Mouse (Mus musculus) testis, adult 2 months (tissue): ENCODE data around the gene Zfyve19.

Experiments used
- CTCF ChIP-seq: fragments of 200-500 bp; IDR thresholded peaks from 2 replicates; pipeline ENCODE4 v1.5.1; 2012; ENCODE audit warnings: low read depth, mild to moderate bottlenecking, inconsistent platforms, low read length, moderate library complexity; ENCODE audit not compliant: control insufficient read depth, insufficient read depth, insufficient replicate concordance
- POLR2A ChIP-seq: fragments of 200-500 bp; IDR thresholded peaks from 2 replicates; pipeline ENCODE4 v1.6.1; 2012; ENCODE audit warnings: low read depth, mild to moderate bottlenecking, inconsistent platforms, low read length, moderate library complexity; ENCODE audit not compliant: control insufficient read depth

- TF ChIP-seq CTCF, result no peak
- no peak for TF ChIP-seq POLR2A
Observed at GRCm38 (mm10) chr2:119194140-119194539, 14.3 kb upstream of the Zfyve19 start.
